Mouse (Mus musculus): ENCODE measurements at regions not wholly inside any gene's neighbourhood (a gene's known extent, or its start where the extent isn't known, plus 50 kb on each side); places are given as distances from the start of the nearest gene placed in this dataset.

DNA sequence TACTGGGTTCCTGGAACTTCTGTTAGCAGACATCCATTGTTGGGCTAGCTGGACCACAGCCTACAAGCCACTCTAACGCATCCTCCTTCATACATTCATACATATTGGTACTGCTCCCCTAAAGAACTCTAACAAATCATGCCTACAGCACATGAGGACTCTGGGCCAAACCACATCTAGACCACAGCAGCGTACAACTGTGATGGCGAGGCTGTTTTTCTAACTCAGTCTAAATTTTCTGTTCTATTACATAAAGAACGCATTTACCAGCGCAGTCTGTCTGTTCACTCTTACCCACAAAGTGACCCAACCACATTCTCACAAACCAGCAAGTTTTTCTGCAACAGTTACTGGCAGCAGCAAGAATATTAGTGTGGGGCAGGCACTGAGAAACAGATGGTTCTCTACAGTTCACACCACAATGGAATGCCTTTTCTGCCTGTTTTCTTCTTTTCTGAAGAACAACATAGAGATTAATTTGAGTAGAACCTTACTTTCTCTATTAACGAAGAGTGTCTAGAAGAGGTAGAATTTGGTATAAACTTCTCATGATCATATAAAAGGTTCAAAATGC is 648.2 kb upstream of the Cdh11 start:
- DNase-seq (ENCODE audit: low read depth), result no peak

DNA sequence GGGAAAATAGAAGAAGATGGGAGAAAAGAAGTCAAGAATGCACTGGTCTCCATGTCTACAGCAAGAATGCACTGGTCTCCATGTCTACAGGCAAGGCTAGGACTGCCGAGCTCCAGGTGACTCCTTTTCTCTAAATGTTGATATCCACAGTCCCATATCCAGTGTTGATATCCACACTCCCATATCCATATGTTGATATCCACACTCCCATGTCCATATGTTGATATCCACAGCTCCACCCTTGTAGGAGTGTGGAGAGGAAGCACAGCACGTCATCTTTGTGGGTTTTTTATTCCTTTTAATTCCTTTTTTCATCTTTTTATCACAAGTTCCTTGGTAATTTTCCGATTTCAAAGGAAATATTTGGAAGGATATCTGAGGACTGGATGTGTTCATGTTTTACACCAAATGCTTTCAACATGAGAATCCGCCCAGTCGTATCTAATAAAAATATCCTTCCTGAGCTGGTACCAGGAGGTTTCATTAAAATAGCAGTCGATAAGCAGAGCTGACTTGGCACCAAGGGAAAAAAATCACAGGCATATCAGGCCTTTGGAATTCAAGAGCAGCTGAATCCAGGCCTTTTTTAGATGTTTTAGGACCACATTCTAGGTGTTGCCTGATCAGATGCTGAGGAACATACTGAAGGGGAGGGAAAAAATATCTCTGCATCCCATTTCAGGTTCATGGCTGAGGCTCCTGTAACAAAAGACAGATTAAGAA is 653.7 kb upstream of the Cdh11 start:
- no peak for DNase-seq (ENCODE audit: low read depth)

DNA sequence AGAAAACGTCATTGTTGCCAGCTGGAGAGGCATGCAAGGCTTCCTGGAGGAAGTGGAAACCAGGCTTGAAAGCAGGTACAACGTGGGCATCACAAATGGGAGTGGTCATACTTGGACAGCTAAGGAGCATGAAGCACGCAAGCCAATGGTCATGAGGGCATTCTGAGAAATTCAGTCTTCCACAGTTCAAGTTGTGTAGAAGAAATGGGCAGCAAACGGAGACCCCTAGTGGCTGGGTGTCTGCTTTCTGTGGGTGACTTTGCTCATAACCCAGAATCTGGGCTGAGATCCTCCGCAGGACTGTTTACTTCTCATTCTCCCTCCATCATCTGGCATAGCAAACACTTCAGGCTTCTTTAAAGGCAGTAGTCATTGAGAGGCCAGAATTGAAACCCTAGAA is 655.7 kb upstream of the Cdh11 start:
- DNase-seq (ENCODE audit: low read depth), result no peak

DNA sequence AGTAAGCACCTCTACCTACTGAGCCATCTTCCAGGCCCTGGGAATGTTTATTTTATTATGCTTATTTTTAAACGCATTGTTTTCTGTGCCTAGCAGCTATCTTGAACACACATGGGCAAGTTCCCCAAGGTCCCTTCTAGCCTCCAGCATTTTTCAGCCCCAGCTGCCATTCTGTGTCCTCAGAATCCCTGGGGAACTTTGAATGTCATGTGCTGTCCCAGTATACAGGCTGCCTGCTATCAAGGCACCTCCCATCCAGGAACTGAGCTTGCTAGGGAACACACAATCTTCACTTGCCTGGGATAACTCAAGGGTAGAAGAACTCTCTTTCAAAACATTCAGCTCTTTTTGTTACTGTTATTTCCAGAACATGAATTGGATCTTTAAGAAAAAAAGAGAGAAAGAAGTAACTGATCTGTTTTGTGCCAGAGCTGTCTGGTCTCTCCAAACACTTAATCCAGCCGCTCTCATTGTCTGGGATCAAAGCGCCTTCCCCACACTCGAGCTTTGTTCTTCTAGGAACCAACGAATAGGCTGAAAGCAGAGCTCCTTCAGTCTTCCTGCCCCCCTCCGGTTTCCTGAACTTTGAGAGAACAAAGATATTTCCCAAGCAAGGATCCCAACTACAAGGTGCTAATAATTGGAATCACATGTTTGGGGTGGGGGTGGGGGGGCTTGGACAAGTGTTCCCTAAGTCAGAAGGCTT is 657.1 kb upstream of the Cdh11 start:
- DNase-seq (ENCODE audit: low read depth), result no peak

DNA sequence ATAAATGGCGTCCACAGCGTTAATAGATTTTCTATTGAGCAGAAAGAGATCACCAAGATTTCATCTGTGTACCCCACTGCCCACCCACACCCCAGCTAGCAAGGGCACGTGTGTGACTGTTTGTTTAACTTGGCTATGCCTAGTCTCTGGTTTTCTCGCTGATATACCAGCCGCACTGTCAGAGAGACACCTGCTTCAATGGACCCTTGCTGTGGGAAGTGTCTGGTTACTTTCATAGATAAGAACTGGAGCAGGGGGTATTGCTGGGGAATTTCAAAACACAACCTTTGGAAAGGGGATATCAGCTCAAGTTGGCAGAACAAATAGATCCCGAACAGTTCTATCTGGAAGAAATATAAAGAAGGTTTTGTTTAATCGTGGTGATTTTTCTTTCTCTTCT is 656.8 kb upstream of the Cdh5 start:
- no peak for DNase-seq (ENCODE audit: low read depth)

DNA sequence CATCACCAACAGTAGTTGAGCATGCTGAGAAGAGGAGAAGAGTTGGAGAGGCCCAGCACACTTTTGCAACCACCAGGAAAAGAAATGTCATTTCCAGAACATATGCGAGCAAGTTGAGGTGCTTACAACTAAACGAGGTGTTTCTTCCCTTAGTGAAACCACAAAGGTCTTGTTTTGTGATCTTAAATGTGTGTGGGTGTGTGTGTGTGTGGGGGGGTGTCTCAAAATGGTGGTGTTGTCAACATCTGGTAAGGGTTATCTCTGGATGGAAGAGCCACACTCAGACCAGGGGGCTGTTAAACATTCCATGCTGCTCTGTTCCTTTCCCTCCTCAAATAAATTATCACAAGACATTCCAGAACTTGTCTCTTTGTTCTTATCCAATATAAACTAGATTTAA is 656.0 kb upstream of the Cdh5 start:
- no peak for DNase-seq (ENCODE audit: low read depth)

DNA sequence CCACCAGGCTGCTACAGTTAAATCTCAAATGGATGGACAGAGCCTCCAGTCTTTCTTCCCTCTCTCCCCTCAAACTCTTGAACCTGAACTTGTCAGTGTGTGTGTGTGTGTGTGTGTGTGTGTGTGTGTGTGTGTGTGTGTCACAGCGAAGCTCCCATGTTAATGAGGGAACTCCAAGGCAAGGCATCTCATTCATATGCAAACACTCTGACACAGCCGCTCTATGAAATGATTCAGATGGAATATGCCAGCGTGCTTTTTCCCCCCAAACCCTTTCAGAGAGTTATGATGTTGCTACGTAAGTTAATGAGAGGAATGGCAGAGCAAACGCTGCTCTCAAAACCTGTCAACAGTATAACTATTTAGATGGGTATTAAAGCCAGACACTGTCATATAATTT is 653.5 kb upstream of the Cdh5 start:
- no peak for DNase-seq (ENCODE audit: low read depth)

DNA sequence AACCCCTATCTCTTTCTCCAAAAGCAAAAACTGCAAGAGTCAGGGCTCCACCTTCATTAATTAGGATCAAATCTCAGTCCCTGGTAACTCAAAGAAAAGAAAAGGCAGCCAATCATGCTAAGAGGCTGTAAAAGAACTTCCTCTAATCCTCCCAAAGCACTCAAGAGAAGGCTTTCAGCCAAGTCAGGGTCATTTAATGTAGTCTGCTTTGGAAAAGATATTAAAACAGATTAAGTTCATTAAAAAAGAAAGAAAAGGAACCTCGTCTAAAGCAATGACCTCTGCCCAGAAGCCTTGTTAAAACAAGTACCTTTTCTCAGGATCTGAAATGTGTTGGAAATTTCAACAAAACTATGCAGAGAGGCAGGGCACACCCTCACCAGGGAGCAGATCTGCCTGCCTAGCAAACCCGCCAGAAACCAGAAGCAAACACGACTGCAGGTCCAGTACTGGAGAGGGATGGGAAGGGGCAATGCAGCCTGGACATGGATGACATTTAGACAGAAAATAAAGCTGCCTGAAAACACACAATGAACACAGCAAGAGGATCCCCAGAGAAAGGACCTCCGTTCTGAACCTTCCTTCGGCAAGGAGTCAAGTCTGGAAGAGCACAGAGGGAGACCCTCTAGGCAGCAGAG is 649.9 kb upstream of the Cdh5 start:
- DNase-seq (ENCODE audit: low read depth), result no peak

DNA sequence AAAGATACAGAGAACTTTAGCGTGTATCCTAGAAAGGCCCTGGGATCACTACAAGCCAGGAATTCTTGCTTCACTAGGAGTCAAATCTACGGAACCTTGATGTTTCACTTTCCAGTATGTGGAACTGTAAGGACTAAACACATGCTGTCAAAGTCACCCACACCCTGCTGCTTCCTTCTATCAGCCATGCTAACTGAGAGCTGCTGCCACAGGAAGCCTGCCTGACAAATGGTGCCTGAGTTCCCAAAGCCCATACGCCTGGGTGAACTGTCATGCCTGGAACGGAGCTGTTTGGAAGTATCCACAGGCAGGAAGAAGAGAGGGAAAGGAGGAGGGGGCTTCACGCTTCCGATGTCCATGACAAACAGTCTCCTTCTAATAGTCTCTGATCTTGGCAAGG is 644.2 kb upstream of the Cdh5 start:
- DNase-seq (ENCODE audit: low read depth), result no peak

DNA sequence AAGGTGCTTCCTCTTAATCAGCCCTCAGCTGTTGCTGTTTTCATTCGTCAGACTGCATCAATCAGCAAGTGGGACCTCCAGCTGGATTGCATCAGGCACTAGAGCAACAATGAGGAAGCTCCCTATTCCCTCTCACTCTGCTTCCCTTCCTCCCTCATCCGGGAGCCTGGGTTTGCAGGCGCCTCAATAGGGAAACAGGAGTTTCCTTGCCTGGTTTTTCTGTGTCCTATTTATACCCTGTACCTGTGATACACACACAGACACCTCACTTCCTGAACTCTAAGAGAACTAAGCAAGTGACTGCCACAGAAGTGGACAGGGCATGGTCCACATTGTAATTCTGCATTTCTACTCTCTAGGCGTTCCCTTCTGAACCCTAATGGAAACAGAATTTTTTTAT is 637.9 kb upstream of the Cdh5 start:
- no peak for DNase-seq (ENCODE audit: low read depth)

DNA sequence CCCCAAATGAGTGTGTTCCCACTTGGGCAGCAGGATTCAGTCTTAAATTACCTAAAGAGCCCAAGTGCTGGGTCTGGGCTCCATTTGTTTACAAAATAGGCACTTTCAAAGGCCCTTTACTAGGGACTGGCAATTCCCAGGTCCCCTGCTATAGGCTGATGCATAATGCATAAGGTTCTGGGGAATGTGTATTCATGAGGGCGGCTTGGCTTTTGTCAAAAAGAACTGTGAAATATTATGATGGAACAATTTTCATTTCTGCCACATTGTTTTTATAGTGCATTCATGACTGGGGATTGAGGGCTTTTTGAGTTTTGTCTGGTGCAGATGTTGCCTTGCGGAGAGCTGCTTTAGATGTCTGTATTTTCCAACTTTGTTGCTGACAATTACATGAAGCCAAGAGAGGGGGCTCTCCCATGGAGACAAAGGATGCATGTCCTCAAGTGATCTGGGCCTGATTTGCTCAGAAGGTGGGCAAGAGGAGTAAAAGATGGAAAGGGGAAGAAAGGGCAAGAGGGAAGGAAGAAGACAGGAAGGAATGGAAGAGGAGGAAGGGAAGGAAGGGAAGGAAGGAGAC is 636.6 kb upstream of the Cdh5 start:
- no peak for DNase-seq (ENCODE audit: low read depth)

DNA sequence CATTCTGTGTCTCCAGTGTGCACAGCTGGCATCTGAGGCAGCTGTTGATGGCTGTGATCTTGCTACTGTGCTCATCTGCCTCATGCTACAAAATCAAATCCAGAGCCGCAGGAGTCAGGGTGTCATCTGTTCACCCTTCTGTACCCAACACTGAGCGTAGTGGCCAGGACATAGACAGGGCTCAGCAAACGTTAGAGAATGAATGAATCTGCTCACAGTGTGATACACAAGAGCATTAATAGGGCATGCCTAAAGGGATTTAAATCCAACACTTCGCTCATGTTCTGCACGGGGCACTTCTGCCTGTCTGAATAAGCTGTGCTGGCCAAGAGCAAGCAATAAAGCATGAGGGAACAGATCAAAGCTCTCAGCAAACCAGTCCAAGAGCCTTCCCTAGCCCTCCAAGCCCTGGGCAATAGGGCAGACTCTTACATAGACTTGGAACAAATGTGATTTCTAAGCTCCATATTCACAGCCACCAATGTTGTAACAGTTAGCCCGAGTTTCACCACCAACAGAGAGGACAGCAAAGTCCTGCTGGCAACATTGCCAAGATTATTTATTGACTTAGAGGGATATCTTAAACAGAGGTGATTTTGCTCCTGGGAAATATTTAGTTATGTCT is 633.8 kb upstream of the Cdh5 start:
- DNase-seq (ENCODE audit: low read depth), result no peak

DNA sequence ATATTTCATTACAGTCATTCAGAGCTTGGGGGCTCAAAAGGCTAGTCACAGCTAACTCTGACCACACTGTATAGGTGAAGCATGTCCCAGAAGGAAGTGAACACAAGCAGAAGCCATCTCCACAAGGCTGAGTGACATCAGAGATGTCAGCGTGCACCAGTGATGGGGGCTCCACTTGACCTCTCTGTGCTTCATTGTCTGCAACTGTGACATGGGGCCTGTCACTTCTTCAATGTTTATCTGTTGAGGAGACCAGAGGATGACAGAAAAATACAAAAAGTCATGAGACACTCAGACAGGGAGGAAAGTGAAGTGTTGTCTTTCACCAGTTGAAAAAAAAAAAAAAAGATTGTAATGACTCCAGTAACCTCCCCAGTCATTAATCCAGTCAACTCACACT is 632.4 kb upstream of the Cdh5 start:
- DNase-seq (ENCODE audit: low read depth), result no peak

DNA sequence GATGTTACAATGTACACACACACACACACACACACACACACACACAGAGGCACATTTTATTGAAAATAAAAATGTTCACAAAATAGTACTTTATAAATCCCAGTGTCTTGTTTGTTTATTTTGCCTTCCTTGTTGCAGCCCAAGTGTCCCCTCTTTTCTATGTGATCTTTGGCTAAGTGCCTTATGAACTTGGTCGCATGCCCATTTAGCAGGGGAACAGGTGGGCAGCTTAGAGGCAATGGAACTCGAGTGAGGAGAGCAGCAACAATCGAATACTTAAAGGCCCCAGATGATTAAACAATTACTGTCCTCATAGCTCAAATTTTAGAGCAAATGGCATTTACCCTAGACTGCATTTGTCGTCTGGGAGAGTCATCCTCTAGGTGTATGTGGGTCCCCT is 631.1 kb upstream of the Cdh5 start:
- no peak for DNase-seq (ENCODE audit: low read depth)

DNA sequence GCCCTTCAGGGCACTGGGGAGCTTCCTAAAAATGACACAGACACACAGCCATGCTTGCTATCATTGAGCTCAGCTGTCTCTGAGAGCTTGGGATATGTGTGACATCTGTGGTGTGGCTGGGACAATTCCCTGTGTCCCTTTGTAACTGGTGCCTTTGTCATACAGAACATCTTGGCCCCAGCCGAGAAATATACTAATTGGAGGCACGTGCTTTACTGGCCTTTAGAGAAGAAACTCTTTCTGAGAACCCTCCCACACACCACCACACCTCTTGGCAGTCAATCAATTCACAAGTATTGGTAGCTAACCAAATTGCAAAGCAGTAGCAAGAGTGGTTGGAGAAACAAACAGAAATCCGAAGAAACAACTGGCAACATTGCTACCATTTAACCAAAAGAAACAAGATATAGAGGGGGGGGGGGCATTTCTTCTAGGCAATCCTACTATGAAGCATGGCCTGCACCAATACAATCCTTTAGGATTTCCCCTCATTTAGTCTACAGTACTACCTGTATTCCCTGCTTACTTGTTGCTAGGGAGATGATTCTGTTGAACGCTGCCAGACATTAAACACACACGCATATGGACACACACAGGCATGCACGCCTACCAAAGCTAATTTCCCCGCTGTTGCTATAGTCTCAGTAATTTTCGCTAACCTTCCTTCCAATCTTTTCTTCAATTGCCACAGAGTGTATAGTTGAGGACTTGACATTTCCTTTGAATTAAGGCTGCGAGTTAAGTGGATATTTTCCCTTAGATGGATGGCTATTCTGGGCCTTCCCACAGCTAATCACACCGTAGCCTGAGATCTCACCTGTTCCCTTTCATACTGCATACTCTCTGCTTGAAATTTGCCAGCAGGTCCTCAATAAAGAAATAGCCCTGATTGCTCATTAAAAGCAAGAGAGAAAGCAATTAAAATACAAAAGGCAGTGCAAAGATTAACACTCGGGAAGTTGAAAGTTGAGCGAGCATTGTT is 625.3 kb upstream of the Cdh5 start:
- DNase-seq (ENCODE audit: low read depth), result no peak

DNA sequence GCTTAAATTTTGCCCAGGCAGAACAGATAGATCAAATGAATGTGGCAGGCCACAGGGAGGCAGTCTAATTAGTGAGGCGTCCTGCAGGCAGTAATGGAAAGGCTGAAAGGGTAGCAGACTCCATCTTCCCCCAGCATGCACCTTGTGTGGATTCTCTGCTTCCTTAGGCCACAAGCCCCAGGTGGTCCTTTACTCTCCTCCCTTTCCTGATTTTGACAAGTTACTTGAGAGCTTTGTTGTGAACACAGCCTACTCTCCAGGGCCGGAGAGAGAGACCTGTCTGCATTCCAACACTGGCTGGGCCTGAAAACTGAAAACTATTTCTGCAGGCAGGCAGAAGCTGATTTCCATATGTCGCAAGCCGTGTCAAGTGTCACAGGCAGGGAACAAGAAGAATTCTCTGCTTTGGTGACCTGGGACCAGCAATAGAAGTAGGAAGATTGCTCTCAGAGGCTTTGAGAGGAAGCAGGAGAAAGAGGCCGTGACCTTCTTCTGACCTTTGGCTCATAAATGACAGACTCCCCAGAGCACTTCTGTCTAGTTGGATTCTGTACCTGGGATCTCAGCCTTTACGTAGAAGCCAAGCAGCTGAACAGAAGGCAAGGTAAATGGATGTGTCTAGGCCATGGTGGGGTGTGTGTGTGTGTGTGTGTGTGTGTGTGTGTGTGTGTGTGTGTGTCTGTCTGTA is 619.2 kb upstream of the Cdh5 start:
- no peak for DNase-seq (ENCODE audit: low read depth)

DNA sequence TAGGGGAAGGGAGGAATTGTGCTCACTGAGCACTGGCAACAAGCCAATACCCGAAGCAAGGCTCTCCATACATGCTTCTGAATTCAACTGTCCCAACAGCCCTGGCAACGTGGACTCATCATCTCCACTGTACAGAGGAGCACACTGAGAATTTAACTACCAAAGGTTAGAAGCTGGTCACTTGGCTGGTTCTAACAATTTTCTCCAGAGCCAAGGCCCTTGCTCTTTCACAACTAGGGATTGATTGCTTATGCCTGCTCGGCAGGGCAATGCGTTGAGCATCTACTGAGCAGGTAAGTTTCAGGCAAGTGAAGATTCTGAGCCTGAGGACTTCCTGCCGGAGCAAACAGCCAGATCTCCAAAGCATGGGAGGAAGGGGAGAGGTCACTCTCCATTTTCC is 616.0 kb upstream of the Cdh5 start:
- DNase-seq (ENCODE audit: low read depth), result no peak

DNA sequence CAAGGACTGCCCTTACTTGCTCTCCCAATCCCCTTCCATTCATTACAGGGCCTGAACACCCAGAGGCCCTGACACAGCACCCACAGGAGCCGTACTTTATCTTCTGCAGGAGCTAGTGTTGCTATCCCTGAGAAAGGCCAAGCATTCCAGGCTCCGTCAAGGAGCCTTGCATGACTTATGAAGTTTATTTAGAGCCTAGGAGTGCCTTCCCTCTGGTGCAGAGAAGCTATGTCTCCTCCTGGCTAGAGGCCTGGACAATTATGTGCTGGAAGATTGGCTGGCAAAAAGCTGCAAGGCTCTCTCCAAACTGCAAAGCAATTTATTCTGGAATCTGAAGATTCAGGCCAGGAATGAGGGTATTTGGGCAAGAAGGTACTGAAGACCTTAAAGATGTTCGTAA is 612.0 kb upstream of the Cdh5 start:
- DNase-seq (ENCODE audit: low read depth), result no peak

DNA sequence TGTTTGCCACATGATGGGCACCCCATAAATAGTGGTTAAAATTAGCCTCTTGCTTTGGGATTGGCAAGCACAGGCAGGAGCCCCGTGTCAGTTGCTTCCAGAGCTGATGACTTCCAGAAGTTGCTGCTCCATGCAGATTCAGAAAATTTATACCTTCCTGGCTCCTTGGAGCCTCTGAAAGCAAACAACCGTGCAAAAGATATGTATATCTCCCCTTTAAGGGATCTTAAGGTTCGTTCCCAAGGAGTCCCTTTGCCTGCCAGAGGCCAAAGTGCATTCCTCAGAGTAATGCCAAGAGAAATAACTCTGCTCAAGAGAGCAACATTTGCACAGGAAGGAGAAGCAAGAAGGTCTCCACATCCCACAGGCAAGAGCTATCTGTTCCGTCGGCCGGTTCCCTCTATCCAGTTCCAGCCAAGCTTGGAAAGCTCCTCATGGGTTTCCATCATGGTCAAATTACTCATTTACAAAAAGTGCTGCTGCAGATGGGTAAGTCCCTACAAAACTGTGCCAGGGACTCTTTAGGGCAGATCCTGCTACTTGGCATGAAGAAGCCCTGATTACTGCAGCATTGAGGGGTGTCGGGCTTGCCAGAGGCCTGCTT is 608.4 kb upstream of the Cdh5 start:
- no peak for DNase-seq (ENCODE audit: low read depth)

DNA sequence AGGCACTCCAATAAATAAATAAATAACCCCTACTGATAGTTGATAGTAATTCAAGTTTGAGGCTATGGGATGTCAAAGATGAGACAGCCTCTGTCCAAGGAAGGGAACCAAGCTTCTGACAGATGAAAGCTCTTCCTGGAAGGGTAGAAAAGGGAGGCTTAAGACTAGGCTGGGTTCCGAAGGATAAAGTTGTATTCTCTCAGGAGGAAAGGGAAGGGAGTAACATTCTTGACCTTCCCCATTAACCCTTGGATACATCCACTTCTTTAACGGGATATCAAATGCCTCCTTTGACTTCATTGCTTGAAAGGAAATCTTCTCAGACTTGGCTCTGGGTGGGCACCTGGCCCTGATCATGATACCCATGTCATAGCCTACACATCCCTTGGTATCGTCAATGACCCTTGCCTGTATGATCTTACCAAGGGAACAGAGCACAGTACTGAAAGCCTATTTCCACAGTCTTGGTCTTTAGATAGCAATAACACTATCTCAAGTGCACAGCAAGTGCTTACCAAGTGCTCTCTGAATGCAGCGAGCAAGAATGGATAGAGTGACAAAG is 607.4 kb upstream of the Cdh5 start:
- DNase-seq (ENCODE audit: low read depth), result no peak

Measured in naive thymus-derived CD4-positive, alpha-beta T cell, adult 2 months (primary cell).